Mouse (Mus musculus) cerebellum, adult 2 months (tissue): Measurements from ENCODE around the gene Pxdn.

Experiments used
- CTCF ChIP-seq: fragments of 200-500 bp; IDR thresholded peaks from 2 replicates; pipeline ENCODE4 v1.5.1; 2011; ENCODE audit warnings: low read depth, mild to moderate bottlenecking, control low read depth, low read length, moderate library complexity, borderline replicate concordance; ENCODE audit not compliant: insufficient read depth
- POLR2A ChIP-seq: fragments of 200-500 bp; IDR thresholded peaks from 2 replicates; pipeline ENCODE4 v1.6.1; 2011; ENCODE audit warnings: low read length, control low read depth, borderline replicate concordance; ENCODE audit not compliant: insufficient read depth

- no peak for TF ChIP-seq CTCF
- TF ChIP-seq POLR2A: no peak
Measured at GRCm38 (mm10) chr12:30003680-30004364, 66.4 kb downstream of the Pxdn start.
